Mouse (Mus musculus) G1E-ER4 (cell line): ENCODE data around the gene Tcstv3. TPM values are rescaled to one million over a fixed set of nuclear protein-coding genes. Genes with fewer than 3 reads are reported as not detected.
"Not testable (repeated sequence)": the region's sequence is repeated elsewhere in the genome, so short reads cannot be mapped to it uniquely, and the experiment has no call there.

Source experiments
- GATA1 ChIP-seq: IDR thresholded peaks from one replicate; pipeline ENCODE4 v1.8.0; 2012; ENCODE audit warnings: low read length, inconsistent platforms
- polyA plus RNA-seq: library from polyadenylated mRNA; stranded (reverse); fragments of >175 nt; gene quantifications from 2 replicates; pipeline ENCODE4 v1.2.3, GENCODE M21; 2012

Gene Tcstv3
- not detected in 2 replicates for polyA plus RNA-seq

DNA sequence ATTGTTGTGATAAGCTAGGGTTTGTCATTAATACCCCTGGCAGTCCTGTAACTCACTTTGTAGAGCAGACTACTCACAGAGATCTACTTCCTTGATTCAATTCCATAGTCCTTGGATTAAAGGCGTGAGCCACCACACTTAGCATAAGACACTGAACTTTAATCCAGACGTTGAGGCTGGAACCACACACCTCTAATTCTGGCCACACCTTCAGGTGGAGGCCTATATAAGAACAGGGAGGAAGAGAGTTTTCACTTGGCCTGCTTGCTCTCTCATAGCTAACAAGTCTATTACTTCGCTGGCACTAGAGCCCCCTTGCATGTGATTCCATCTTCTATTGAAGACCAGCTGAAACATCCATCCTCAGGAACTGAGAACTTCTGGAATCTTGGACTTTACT is at the start of gene Tcstv3:
Gene Tcstv3, plus strand, starts transcription at position 301 of the 400 bp plus-strand sequence.
- not testable (repeated sequence) for TF ChIP-seq GATA1

DNA sequence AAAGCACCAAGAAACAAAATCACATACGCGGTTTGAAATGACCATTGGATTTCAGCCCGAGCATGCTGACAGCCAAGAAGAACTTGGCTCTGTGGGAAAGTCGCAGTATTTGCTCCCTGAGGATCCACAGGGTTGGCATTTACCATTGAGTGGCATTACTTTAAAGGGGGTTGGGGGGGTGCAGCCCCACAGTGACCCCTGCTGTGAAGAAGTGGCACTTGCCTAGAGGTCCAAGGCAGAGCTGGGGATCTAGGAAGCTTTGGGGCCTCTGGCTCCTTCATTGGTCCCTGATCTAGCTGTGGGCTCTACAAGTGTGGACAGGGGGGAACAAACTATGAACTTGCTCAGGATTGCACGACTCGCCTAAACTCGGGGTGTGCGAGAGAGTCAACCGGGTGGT is 37.9 kb upstream of the Tcstv3 start:
- TF ChIP-seq GATA1 = no peak

DNA sequence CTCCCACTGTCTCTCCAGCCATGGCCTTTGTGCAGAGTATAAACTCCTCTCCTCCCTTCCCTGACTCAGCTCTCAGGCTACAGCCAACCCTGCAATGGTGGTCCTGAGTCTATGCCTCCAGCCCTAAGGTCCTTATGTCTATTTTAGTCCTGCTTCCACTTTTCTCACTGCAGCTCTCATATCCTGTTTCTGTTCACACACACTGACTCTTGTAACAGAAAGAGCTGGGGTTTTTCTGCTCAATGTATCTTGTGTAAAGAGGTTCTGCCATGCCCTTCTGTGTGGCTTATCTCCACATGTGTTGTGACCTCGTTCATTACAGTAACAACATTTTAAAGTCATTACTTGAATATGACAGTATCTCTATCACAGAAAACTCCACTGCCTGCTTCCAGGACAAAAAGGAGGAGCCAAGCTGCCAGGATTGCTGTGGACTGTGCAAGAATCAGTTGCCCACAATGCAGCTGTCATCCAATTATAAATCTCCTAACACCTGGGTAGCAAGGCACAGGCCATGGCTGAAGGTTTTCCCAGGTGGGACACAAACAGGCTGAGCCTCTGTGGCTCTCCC is 17.3 kb upstream of the Tcstv3 start:
- TF ChIP-seq GATA1 = no peak

DNA sequence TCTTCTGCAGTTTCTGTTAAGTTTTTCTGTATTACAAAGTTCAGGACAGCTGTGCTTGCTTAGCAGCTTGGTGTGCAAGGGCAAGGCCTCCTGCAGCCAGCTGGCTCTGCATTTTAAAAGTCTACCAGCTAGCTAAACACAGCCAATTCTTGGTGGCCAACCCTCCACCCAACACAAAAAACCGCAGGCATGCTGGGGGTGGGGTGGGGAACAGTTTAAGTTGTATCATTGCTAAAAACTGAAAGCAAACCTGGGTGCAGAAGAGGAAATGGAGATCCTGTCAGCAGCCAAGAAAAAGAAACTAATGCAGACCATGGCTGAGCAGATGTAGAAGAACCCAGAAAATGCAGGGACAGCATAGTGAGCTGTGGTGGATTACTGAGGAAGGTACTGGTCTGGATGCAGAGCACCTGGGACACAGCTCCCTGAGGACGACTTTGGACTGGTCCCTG is 16.7 kb upstream of the Tcstv3 start, which contains the start of gene BC147527:
Gene BC147527, plus strand, starts transcription at position 402 of the 452 bp plus-strand sequence.
- TF ChIP-seq GATA1 = no peak

DNA sequence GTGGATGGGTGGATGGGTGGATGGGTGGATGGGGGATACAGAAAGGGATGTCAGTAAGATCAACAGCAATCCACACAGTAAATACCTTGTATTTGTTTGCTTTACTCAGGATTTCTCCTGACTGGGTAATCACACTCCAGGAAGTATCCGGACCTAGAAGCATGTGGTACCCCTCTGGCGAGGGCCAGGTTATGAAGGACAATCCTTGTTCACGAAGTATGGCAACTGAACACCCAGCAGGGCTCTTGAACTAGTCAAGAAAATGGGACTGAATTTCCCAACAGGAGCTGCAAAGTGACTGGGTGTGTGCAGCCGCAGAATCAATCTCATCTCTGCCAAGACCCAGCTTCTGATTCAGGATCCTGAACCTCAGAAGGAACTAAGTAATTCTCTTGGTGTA is 15.8 kb upstream of the Tcstv3 start:
- TF ChIP-seq GATA1 = no peak

DNA sequence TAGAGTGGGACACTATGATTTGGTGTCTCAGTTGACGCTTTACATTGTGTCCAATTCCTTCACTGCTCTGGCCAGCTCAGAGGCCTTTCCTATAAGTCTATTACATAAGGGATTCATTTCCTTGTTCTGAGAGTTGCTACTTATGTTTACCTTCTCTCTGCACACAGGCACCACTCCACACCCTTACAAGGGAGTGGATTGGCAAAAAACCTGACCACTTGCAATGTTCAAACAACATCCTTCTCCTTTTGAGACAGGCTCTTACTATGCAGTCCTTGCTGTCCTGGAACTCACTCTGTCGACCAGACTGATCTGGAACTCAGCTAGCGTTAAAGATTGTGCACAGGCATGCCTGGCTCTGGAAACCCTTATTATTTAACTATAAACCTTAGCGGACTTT is 5.9 kb upstream of the Tcstv3 start:
- TF ChIP-seq GATA1 = no peak

DNA sequence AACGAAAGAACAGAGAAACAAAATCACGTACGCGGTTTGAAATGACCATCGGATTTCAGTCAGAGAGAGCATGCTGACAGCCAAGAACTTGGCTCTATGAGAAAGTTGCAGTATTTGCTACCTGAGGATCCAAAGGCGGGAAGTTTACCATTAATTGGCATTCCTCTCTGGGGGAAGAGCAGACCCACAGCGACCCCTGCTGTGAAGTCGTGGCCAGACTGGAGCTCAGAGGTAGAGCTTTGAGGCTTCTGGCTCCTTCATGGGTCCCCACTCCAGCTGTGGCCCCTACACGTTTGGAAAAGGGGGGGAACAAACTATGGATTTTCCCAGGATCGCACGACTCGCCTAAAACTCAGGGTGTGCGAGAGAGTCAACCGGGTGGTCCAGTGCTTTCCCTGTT is 3.1 kb upstream of the Tcstv3 start:
- no peak for TF ChIP-seq GATA1

DNA sequence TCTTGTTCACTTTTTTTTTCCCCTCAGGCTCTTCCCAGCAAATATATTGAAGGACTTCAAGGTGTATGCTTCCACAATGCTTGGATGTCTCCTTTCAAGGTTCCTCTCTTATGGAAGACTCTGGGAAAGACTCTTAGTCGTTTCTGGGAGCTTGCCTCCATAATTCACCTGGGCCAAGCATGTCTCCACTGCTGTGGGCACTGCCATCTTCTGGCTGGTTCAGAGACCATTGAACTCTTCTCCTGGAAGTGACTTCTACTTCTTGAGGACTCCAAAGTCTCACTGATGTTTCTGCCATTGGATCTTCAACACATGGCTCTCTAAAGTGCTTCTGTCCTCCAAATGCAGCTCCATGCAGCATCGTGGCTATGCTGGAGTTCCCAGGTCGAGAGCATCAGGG is 3.5 kb downstream of the Tcstv3 start:
- no peak for TF ChIP-seq GATA1

DNA sequence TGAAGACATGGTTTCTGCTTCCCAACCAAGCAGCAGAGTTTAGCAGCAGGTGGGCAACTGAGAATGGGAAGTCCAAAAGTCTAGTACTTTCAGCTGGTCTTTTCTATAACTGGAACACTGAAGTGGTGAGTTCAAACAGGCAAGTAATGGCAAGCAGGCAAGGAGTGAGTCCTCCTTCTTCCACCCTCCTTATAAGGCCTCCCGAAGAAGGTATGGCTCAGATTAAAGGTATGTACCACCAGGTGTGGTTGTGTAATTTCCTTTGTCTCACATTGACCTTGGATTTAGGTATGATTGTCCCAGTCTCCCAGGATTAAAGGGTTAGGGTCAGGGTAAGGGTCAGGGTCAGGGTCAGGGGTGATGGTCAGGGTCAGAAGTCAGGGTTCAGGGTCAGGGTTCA is 4.0 kb downstream of the Tcstv3 start:
- no peak for TF ChIP-seq GATA1

Other genes with a start within 250 kb of the Tcstv3 start
- not detected in 2 replicates for gene Gm20767, start 176.6 kb upstream of the Tcstv3 start, polyA plus RNA-seq
- not detected in 2 replicates for gene Gm21818, start 144.4 kb upstream of the Tcstv3 start, polyA plus RNA-seq
- not detected in 2 replicates for gene Gm21762, start 100.9 kb upstream of the Tcstv3 start, polyA plus RNA-seq
- gene Gm21731, start 77.8 kb upstream of the Tcstv3 start, polyA plus RNA-seq = not detected in 2 replicates
- gene AF067061, start 53.8 kb upstream of the Tcstv3 start, polyA plus RNA-seq = not detected in 2 replicates
- gene BC147527, start 16.5 kb upstream of the Tcstv3 start, polyA plus RNA-seq = not detected in 2 replicates